In genomic region chr7:143588006-143588405, GRCm38 (mm10) we compare ENCODE assay signal across 14 mouse cellular contexts. TPM values are rescaled to one million over a fixed set of nuclear protein-coding genes. Genes with fewer than 3 reads are reported as not detected.
A peak's percentile ranks its signal among the peaks of the same experiment; 100 is the strongest.
DNase-seq lines count a peak whose midpoint lies in the region; ATAC-seq lines count a peak whose summit lies in the region.
"Had no signal": no experiment of that assay in that cellular context is flagged by ENCODE, and none has a peak within 500 bp of the region (broad histone marks: within the 10 kb centered on the region; RNA-seq: fewer than 3 reads in every experiment).

No protein-coding gene starts in this region.

- no peak overlapping the region for H3K27ac ChIP-seq in heart, embryonic 11.5 days (ENCODE audit: low read depth, low read length)
- H3K27ac ChIP-seq: heart, embryonic 15.5 days; limb, embryonic 15.5 days; neural tube, embryonic 12.5 days had no signal

- H3K4me1 ChIP-seq in heart, embryonic 11.5 days (ENCODE audit: control insufficient read depth, insufficient read depth, low read length), result no peaks in the 10 kb centered on the region
- H3K4me1 ChIP-seq: heart, embryonic 15.5 days; limb, embryonic 15.5 days; neural tube, embryonic 12.5 days had no signal

- WGBS in heart, embryonic 11.5 days (ENCODE audit: insufficient replicate concordance), result 78% methylated on average over 4 of the region's 4 CpGs

- intact Hi-C loops in gastrocnemius, postnatal 14 days (cut with DNase I; ENCODE audit: low total_unique reads), result loop anchor here (5.0 kb wide), 1 partner anchor 159 kb away; no protein-coding TSS in a partner anchor

- no peak overlapping the region for H3K4me3 ChIP-seq in heart, embryonic 11.5 days (ENCODE audit: low read depth, low read length)
- H3K4me3 ChIP-seq: heart, embryonic 15.5 days; limb, embryonic 15.5 days; neural tube, embryonic 12.5 days had no signal

- H3K9ac ChIP-seq in heart, embryonic 11.5 days (ENCODE audit: low read depth, low read length), result no peak overlapping the region
- H3K9ac ChIP-seq: heart, embryonic 15.5 days; limb, embryonic 15.5 days; lung, embryonic 14.5 days; neural tube, embryonic 12.5 days had no signal

- peak; percentile 66 to 85 for DNase-seq in heart, adult 18-20 months
- DNase-seq in cerebellum, adult 9-10 months, result peak; percentile 74
- DNase-seq in gastrocnemius, postnatal 14 days, result peak; percentile 32
- peak; percentile 72 for DNase-seq in skeletal muscle tissue, adult 2 months (ENCODE audit: low read depth, low spot score)
- DNase-seq in spleen, postnatal 4 days (ENCODE audit: low spot score in 2 of 2), result no peak
- DNase-seq: kidney, adult 8-10 months; lung, embryonic 14.5 days had no signal

- no peaks in the 10 kb centered on the region for H3K27me3 ChIP-seq in heart, embryonic 11.5 days (ENCODE audit: control insufficient read depth, insufficient read depth, low read length)
- H3K27me3 ChIP-seq: heart, embryonic 15.5 days; limb, embryonic 15.5 days; neural tube, embryonic 12.5 days had no signal

- H3K36me3 ChIP-seq in heart, embryonic 11.5 days (ENCODE audit: control insufficient read depth, insufficient read depth, low read length), result peaks cover 10% of the 10 kb centered on the region

- no peak for ATAC-seq in heart, embryonic 11.5 days (replicated peaks; ENCODE audit: insufficient number of reproducible peaks, low FRiP score, low TSS enrichment)
- ATAC-seq in inflammation-experienced regulatory T-cells, adult 6 months, result no peak
- ATAC-seq: hindbrain, embryonic 16.5 days had no signal

- H3K9me3 ChIP-seq in heart, embryonic 11.5 days (replicated peaks; ENCODE audit: control insufficient read depth, low read length), result no peaks in the 10 kb centered on the region
- H3K9me3 ChIP-seq: heart, embryonic 15.5 days; limb, embryonic 15.5 days; neural tube, embryonic 12.5 days had no signal

- H3K4me2 ChIP-seq in heart, embryonic 11.5 days, result no peak overlapping the region
- H3K4me2 ChIP-seq: heart, embryonic 15.5 days; limb, embryonic 15.5 days; lung, embryonic 14.5 days; neural tube, embryonic 12.5 days had no signal

RNA-seq across cellular contexts. Expression of gene Cars, which starts 11.9 kb away (rescaled TPM):
- total RNA-seq in heart, adult 18-20 months (2021), result 10 to 100 TPM; 20.4 to 20.6 TPM
- polyA plus RNA-seq in heart, embryonic 11.5 days (2014; fragmentation: Nextera tagmentation; extraction: Ambion mirVana), result 27.9 and 30.6 TPM in 2 replicates
- 10 to 100 TPM; 35.9 to 39.4 TPM for total RNA-seq in gastrocnemius, postnatal 14 days (2021)
- 10 to 100 TPM; 29.9 to 40.2 (median 31.2) TPM for polyA plus RNA-seq in inflammation-experienced regulatory T-cells, adult 6 months (2017; shearing (Covaris generic))

RNA-seq across cellular contexts. Expression of gene Nap1l4, which starts 39.1 kb away (rescaled TPM):
- total RNA-seq in heart, adult 18-20 months (2021), result 100 to 1,000 TPM; 185 to 191 TPM
- 121 and 176 TPM in 2 replicates for polyA plus RNA-seq in heart, embryonic 11.5 days (2014; fragmentation: Nextera tagmentation; extraction: Ambion mirVana)
- 100 to 1,000 TPM; 158 to 159 TPM for total RNA-seq in gastrocnemius, postnatal 14 days (2021)
- 100 to 1,000 TPM; 258 to 310 (median 262) TPM for polyA plus RNA-seq in inflammation-experienced regulatory T-cells, adult 6 months (2017; shearing (Covaris generic))

RNA-seq across cellular contexts. Expression of gene Tnfrsf26, which starts 40.5 kb away (rescaled TPM):
- total RNA-seq in heart, adult 18-20 months (2021), result under 1 TPM; 0.50 to 0.80 TPM
- 0.16 and 0.84 TPM in 2 replicates for polyA plus RNA-seq in heart, embryonic 11.5 days (2014; fragmentation: Nextera tagmentation; extraction: Ambion mirVana)
- under 1 TPM; 0.31 to 0.44 TPM for total RNA-seq in gastrocnemius, postnatal 14 days (2021)
- polyA plus RNA-seq in inflammation-experienced regulatory T-cells, adult 6 months (2017; shearing (Covaris generic)), result 100 to 1,000 TPM in 2 of 3 experiments, 10 to 100 TPM in 1; 73.7 to 122 (median 117) TPM
- total RNA-seq: left cerebral cortex, adult 8-10 months had no signal

Comparison
In these comparisons a context has a peak if more than half of its experiments do, and no peak if none do; other contexts are left out.
1. DNase-seq: peak in heart, adult 18-20 months (2 of 2), cerebellum, adult 9-10 months (single experiment), gastrocnemius, postnatal 14 days (single experiment) and skeletal muscle tissue, adult 2 months (single experiment); none in spleen, postnatal 4 days (0 of 2).